Mouse (Mus musculus) embryonic facial prominence, embryonic 14.5 days (tissue): Measurements from ENCODE around the gene Hoxc8. TPM values are rescaled to one million over a fixed set of nuclear protein-coding genes. Genes with fewer than 3 reads are reported as not detected.

Experiments used
- ATAC-seq: fragments of 200-750 bp; cut with Nextera tagmentation; 2 replicates; pipeline ENCODE4 v1.8.0; 2017; ENCODE audit warnings: low read depth, moderate number of reproducible peaks, moderate TSS enrichment
- DNase-seq: peaks from one replicate; pipeline ENCODE4 v3.0.0-alpha.2; 2015; ENCODE audit warnings: low spot score
- H3K27ac ChIP-seq: fragments of 300-500 bp; sonication (generic); replicated peaks from 2 replicates; pipeline ENCODE4 v1.5.1; 2014; ENCODE audit warnings: low read depth, mild to moderate bottlenecking, low read length, moderate library complexity
- H3K27me3 ChIP-seq: fragments of 300-500 bp; sonication (generic); replicated peaks from 2 replicates; pipeline ENCODE4 v1.6.1; 2014; ENCODE audit warnings: low read length; ENCODE audit not compliant: control insufficient read depth, insufficient read depth
- H3K36me3 ChIP-seq: fragments of 300-500 bp; sonication (generic); 2 replicates; pipeline ENCODE4 v1.6.1; 2014; ENCODE audit warnings: low read length, mixed read lengths; ENCODE audit not compliant: control insufficient read depth, insufficient read depth
- H3K4me1 ChIP-seq: fragments of 300-500 bp; sonication (generic); 2 replicates; pipeline ENCODE4 v1.6.1; 2014; ENCODE audit warnings: antibody characterized with exemption, low read length; ENCODE audit not compliant: control insufficient read depth, insufficient read depth
- H3K4me2 ChIP-seq: fragments of 300-500 bp; sonication (generic); 2 replicates; pipeline ENCODE4 v1.6.1; 2014; ENCODE audit warnings: low read depth, mild to moderate bottlenecking, low read length, moderate library complexity, mixed read lengths
- H3K4me3 ChIP-seq: fragments of 300-500 bp; sonication (generic); 2 replicates; pipeline ENCODE4 v1.5.1; 2014; ENCODE audit warnings: low read depth, mild to moderate bottlenecking, low read length
- H3K9ac ChIP-seq: fragments of 300-500 bp; sonication (generic); 2 replicates; pipeline ENCODE4 v1.6.1; 2014; ENCODE audit warnings: low read depth, mild to moderate bottlenecking, low read length, moderate library complexity, mixed read lengths
- H3K9me3 ChIP-seq: fragments of 300-500 bp; sonication (generic); 2 replicates; pipeline ENCODE4 v1.6.1; 2016; ENCODE audit warnings: low read length; ENCODE audit not compliant: control insufficient read depth
- WGBS: fragments of 180-500 bp; shearing (Covaris S2); extraction: QIAGEN DNeasy Blood & Tissue Kit; methylation state at CpG from one replicate; pipeline ENCODE4 v1.1.7; 2014; 5-methylcytosine and 5-hydroxymethylcytosine counted together
- polyA plus RNA-seq: library from polyadenylated mRNA; unstranded; fragments of >200 nt; fragmentation: Nextera tagmentation; extraction: Ambion mirVana; gene quantifications from 2 replicates; pipeline ENCODE4 v1.2.1, GENCODE M21; 2014

Hoxc8 gene
- polyA plus RNA-seq, 1 experiment from 2014 or later, result not detected

GRCm38 (mm10) chr15:102953561-102953960 lies 36.8 kb upstream of the Hoxc8 start:
- Histone ChIP-seq H3K9ac (no peak overlapping the region), H3K4me1 (no peaks in the 10 kb centered on the region), H3K36me3 (no peaks in the 10 kb centered on the region), H3K9me3 (no peaks in the 10 kb centered on the region), H3K27ac (no peak overlapping the region), H3K4me2 (no peak overlapping the region), H3K27me3 (peaks cover 99% of the 10 kb centered on the region), H3K4me3 (no peak overlapping the region)
- 4% methylated on average over 6 of the region's 6 CpGs for WGBS
- DNase-seq (no peak), ATAC-seq (no peak)

DNA sequence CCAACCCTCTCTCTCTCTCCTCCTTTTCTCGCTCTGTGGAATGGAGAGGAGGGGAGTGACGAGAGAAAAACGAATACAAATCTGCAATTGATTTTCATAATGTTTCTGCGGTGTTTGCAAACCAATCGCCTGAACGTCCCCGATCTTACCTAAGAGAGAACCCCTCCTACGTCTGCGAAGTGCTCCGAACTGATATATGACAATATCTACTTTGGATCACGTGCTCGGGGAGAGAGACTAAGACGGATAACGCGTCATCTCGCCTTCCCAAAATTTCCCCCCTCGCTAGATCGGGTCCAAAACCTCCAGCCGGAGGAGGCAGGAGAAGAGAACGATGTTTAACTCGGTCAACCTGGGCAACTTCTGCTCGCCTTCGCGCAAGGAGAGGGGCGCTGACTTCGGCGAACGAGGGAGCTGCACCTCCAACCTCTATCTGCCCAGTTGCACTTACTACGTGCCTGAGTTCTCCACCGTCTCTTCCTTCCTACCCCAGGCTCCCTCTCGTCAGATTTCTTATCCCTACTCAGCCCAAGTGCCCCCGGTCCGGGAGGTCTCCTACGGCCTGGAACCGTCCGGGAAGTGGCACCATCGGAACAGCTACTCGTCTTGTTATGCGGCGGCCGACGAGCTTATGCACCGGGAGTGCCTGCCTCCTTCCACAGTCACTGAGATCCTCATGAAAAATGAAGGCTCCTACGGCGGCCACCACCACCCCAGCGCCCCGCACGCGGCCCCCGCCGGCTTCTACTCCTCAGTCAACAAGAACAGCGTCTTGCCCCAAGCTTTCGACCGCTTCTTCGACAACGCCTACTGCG lies 36.0 kb upstream of the Hoxc8 start, which contains the start of gene Hoxc11:
Hoxc11 (plus strand) TSS at position 236 of the 815 bp plus-strand sequence.
- ATAC-seq (no peak), DNase-seq (no peak)
- 0 out of 2 replicates have a peak within 1 kb of the TSS, but pooled peaks have one; percentile 10 for H3K4me3 ChIP-seq
- H3K36me3 ChIP-seq, result no peaks in the 10 kb centered on the region
- no peak within 1 kb of the TSS for H3K4me2 ChIP-seq
- no peak within 1 kb of the TSS for H3K9ac ChIP-seq
- H3K27ac ChIP-seq, result no peak within 1 kb of the TSS
- peaks cover 98% of the 10 kb centered on the region for H3K27me3 ChIP-seq
- H3K9me3 ChIP-seq, result no peaks in the 10 kb centered on the region
- WGBS, result 1% methylated on average over 51 of the region's 57 CpGs
- H3K4me1 ChIP-seq, result no peaks in the 10 kb centered on the region

- WGBS, result under 1% methylated on average over 26 of the region's 28 CpGs
Observed at GRCm38 (mm10) chr15:102955007-102955382, 35.4 kb upstream of the Hoxc8 start.

DNA sequence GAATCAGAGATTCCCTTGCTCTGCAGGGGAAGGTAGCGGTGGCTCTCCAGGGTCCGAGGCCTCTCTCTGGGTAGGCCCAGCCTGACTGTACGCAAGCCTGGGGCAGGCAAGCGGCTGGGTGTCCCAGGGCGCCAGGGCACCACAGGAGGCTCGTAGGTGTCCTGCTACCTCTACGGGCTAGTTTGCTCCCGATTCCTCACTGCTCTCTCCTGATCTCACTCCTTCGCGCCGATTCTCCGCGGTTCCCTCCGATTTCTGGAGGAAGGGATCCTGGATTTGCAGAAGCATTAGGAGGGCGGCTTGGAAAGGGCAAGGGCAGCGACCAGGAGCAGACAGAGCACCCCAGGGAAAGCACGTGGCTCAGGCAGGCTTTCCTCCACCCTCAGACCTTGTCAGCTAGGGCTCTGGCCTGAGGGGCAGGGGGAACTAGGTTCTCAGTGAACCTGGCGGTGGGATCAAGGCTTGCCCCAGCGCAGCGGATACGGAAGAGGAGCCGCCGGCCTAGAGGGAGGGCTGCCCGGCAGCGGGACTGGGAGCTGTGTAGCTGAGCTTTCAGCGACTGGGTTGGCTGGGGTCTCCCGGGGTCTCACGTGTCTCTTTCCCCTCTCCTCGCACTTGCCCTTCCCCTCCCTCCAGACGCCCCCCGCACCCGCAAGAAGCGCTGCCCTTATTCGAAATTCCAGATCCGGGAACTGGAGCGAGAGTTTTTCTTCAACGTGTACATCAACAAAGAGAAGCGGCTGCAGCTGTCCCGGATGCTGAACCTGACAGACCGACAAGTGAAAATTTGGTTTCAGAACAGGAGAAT lies 34.4 kb upstream of the Hoxc8 start:
- Histone ChIP-seq H3K27ac (no peak overlapping the region), H3K4me3 (no peak overlapping the region), H3K36me3 (no peaks in the 10 kb centered on the region), H3K27me3 (peaks cover 98% of the 10 kb centered on the region), H3K9me3 (no peaks in the 10 kb centered on the region), H3K4me2 (no peak overlapping the region), H3K4me1 (no peaks in the 10 kb centered on the region), H3K9ac (no peak overlapping the region)
- ATAC-seq (no peak), DNase-seq (no peak)
- WGBS, result 2% methylated on average over 31 of the region's 40 CpGs

More at GRCm38 (mm10) chr15:102955007-102955382, 35.4 kb upstream of the Hoxc8 start:
- Histone ChIP-seq H3K4me1 (no peaks in the 10 kb centered on the region), H3K9ac (no peak overlapping the region), H3K4me2 (no peak overlapping the region), H3K9me3 (no peaks in the 10 kb centered on the region), H3K4me3 (0 out of 2 replicates have a peak overlapping the region, but pooled peaks have one; percentile 10), H3K27me3 (peaks cover 98% of the 10 kb centered on the region), H3K36me3 (no peaks in the 10 kb centered on the region), H3K27ac (no peak overlapping the region)
- no peak for ATAC-seq
- DNase-seq, result no peak

- 1% methylated on average over 12 of the region's 12 CpGs for WGBS
- no peak overlapping the region for H3K4me3 ChIP-seq
- H3K9me3 ChIP-seq, result no peaks in the 10 kb centered on the region
- DNase-seq, result no peak
- no peak for ATAC-seq
- H3K4me1 ChIP-seq, result no peaks in the 10 kb centered on the region
- no peak overlapping the region for H3K27ac ChIP-seq
- H3K36me3 ChIP-seq, result no peaks in the 10 kb centered on the region
- H3K9ac ChIP-seq, result no peak overlapping the region
- peaks cover 98% of the 10 kb centered on the region for H3K27me3 ChIP-seq
- no peak overlapping the region for H3K4me2 ChIP-seq
Observed at GRCm38 (mm10) chr15:102956906-102957305, 33.5 kb upstream of the Hoxc8 start.

- H3K27ac ChIP-seq, result no peak overlapping the region
- no peak overlapping the region for H3K4me2 ChIP-seq
- no peaks in the 10 kb centered on the region for H3K4me1 ChIP-seq
- no peaks in the 10 kb centered on the region for H3K9me3 ChIP-seq
- no peaks in the 10 kb centered on the region for H3K36me3 ChIP-seq
- ATAC-seq (no peak), DNase-seq (no peak)
- no peak overlapping the region for H3K4me3 ChIP-seq
- peaks cover 98% of the 10 kb centered on the region for H3K27me3 ChIP-seq
- no peak overlapping the region for H3K9ac ChIP-seq
- under 1% methylated on average over 13 of the region's 13 CpGs for WGBS
Observed at GRCm38 (mm10) chr15:102959663-102960191, 30.7 kb upstream of the Hoxc8 start.

DNA sequence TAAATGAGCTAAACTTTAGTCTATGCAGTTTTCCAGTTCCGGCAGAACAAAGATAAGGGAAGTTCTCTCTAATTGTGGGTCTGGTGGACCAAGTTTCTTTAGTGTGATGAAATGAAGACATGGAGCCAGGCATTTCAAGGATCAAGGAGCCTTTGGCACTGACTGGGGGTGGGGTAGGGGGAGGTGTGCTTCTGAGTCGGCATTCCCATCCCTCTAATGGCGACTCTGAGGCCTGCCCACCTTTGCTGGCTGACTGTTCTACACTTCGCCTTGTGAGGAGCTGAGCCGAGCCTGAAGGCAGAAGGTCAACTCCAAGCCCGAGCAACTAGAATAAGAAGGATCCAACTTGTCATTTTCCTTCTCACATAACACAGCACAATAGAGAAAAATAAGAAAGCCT lies 28.7 kb upstream of the Hoxc8 start:
- no peak overlapping the region for H3K27ac ChIP-seq
- no peak overlapping the region for H3K4me3 ChIP-seq
- no peak for DNase-seq
- no peak overlapping the region for H3K4me2 ChIP-seq
- 6% methylated on average over 6 of the region's 6 CpGs for WGBS
- no peak overlapping the region for H3K9ac ChIP-seq
- no peaks in the 10 kb centered on the region for H3K9me3 ChIP-seq
- H3K36me3 ChIP-seq, result no peaks in the 10 kb centered on the region
- peaks cover 98% of the 10 kb centered on the region for H3K27me3 ChIP-seq
- H3K4me1 ChIP-seq, result no peaks in the 10 kb centered on the region
- ATAC-seq, result no peak

- Histone ChIP-seq H3K4me2 (no peak overlapping the region), H3K27ac (no peak overlapping the region), H3K9me3 (no peaks in the 10 kb centered on the region), H3K36me3 (no peaks in the 10 kb centered on the region), H3K4me1 (no peaks in the 10 kb centered on the region), H3K4me3 (no peak overlapping the region), H3K9ac (no peak overlapping the region), H3K27me3 (peaks cover 98% of the 10 kb centered on the region)
- WGBS, result 2% methylated on average over 13 of the region's 13 CpGs
- ATAC-seq (no peak), DNase-seq (no peak)
Observed at GRCm38 (mm10) chr15:102962492-102962891, 27.9 kb upstream of the Hoxc8 start.
